ENCODE assay signal across 22 mouse cellular contexts in the genomic region with DNA sequence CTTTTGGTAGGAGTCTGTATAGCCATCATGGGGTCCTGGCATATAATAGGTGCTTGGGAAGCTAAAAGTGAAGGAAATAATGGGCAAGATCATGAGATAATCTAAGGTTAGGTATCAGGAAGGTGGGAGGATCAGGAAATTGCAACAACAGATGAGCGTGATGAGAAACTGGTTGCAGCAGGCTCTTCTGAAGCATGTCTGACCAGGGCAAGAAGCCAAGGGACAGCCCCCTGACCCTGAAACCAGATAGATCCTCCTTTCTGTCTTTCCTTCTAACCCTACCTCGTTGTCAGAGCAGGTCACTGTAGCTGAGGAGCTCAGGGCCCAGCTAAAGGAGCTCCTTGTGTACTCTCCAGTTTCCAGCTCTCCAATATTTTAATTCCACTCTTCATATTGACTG.
DNase-seq lines count a peak whose midpoint lies in the region; ATAC-seq and TF ChIP-seq lines count a peak whose summit lies in the region.
"Had no signal": no experiment of that assay in that cellular context is flagged by ENCODE, and none has a peak within 500 bp of the region (broad histone marks: within the 10 kb centered on the region; RNA-seq: fewer than 3 reads in every experiment).

No protein-coding gene starts in this region.

- TF ChIP-seq RAD21 in CH12.LX (IDR thresholded peaks at IDR 0.05; ENCODE audit: low read depth, low read length), result no peak

- no peaks in the 10 kb centered on the region for H3K79me2 ChIP-seq in CH12.LX (replicated peaks; ENCODE audit: control insufficient read depth, extremely low read depth, insufficient read depth, poor library complexity, severe bottlenecking)

- H3K36me3 ChIP-seq in heart, embryonic 12.5 days, result no peaks in the 10 kb centered on the region
- H3K36me3 ChIP-seq in CH12.LX (replicated peaks in 1 of 2; ENCODE audit: control insufficient read depth in 1 of 2, insufficient read depth in 1 of 2, low read length in 1 of 2), result no peaks in the 10 kb centered on the region
- H3K36me3 ChIP-seq in embryonic facial prominence, embryonic 10.5 days (replicated peaks), result no peaks in the 10 kb centered on the region
- H3K36me3 ChIP-seq: G1E had no signal

- H3K27me3 ChIP-seq in heart, embryonic 12.5 days (replicated peaks), result no peaks in the 10 kb centered on the region
- H3K27me3 ChIP-seq in CH12.LX (replicated peaks), result peaks cover 26% of the 10 kb centered on the region
- H3K27me3 ChIP-seq in embryonic facial prominence, embryonic 10.5 days (replicated peaks; ENCODE audit: low read depth, poor library complexity, severe bottlenecking), result no peaks in the 10 kb centered on the region
- H3K27me3 ChIP-seq: Patski had no signal

- no peak overlapping the region for H3K9ac ChIP-seq in heart, embryonic 12.5 days
- peak overlapping the region; percentile 39; the same call in 1 of the 2 replicates for H3K9ac ChIP-seq in CH12.LX (ENCODE audit: insufficient read depth, low read depth)

- TF ChIP-seq POLR2A in CH12.LX (IDR thresholded peaks at IDR 0.05; ENCODE audit: low read depth, low read length), result no peak

- peak; percentile 38; the same call in 1 of the 2 replicates for TF ChIP-seq EP300 in CH12.LX (IDR thresholded peaks at IDR 0.05; ENCODE audit: low read length)

- dilution Hi-C loops in CH12.LX (cut with MboI; ENCODE audit: extremely low pct_ligation_motif_present, extremely low pct_unique_long_range_greater_than_20kb, low sequenced_read_pairs), result no loop called here

- no peak for ATAC-seq in heart, embryonic 12.5 days (ENCODE audit: insufficient number of reproducible peaks, low FRiP score)
- ATAC-seq: activated CD4-positive, CD25-positive, alpha-beta regulatory T cell, adult 4 months; CD4-positive, CD25-positive, alpha-beta regulatory T cell, adult 4 months; Patski had no signal

- peaks cover 8% of the 10 kb centered on the region for H3K9me3 ChIP-seq in heart, embryonic 12.5 days (replicated peaks)
- peaks cover 8% of the 10 kb centered on the region for H3K9me3 ChIP-seq in CH12.LX (replicated peaks; ENCODE audit: low read length)
- 0 out of 2 replicates have a peak, but pooled peaks cover 1% of the 10 kb centered on the region for H3K9me3 ChIP-seq in embryonic facial prominence, embryonic 10.5 days

- in situ Hi-C loops in CH12.LX (cut with MboI; ENCODE audit: low pct_ligation_motif_present, low pct_unique_long_range_greater_than_20kb, low sequenced_read_pairs), result no loop called here

- H3K4me3 ChIP-seq in heart, embryonic 12.5 days, result no peak overlapping the region
- no peak overlapping the region for H3K4me3 ChIP-seq in CH12.LX (replicated peaks in 1 of 3; ENCODE audit: low read depth in 2 of 3, low read length in 2 of 3, poor library complexity in 1 of 3)
- no peak overlapping the region for H3K4me3 ChIP-seq in embryonic facial prominence, embryonic 10.5 days

- WGBS in heart, embryonic 12.5 days, result 72% methylated on average over 2 of the region's 2 CpGs
- 74% methylated on average over 2 of the region's 2 CpGs for WGBS in embryonic facial prominence, embryonic 10.5 days

- H3K4me2 ChIP-seq in heart, embryonic 12.5 days, result no peak overlapping the region
- H3K4me2 ChIP-seq in CH12.LX (ENCODE audit: insufficient read depth, low read depth, poor library complexity, severe bottlenecking), result peak overlapping the region; percentile 16; the same call in 1 of the 2 replicates

- DNase-seq in heart, adult 11 months, result peak; percentile 31
- peak; percentile 78 for DNase-seq in A20 (ENCODE audit: low read depth, low spot score)
- DNase-seq in CH12.LX (ENCODE audit: extremely low read depth), result peak; percentile 45
- DNase-seq in kidney, adult 9 months, result no peak
- DNase-seq in embryonic facial prominence, embryonic 10.5 days (ENCODE audit: low spot score), result no peak
- DNase-seq: adrenal gland, adult 2 months; adrenal gland, adult 8-10 months; adrenal gland, postnatal 10 days; adrenal gland, postnatal 14 days; adrenal gland, postnatal 25 days; adrenal gland, postnatal 36 days; B cell, adult 2 months; cerebellum, adult 11 months; cerebellum, adult 11-12 months; cerebellum, adult 18-20 months; cerebellum, adult 2 months; cerebellum, adult 8-10 months had no signal

- no peak overlapping the region for H3K27ac ChIP-seq in heart, embryonic 12.5 days (ENCODE audit: poor library complexity, severe bottlenecking)
- no peak overlapping the region for H3K27ac ChIP-seq in CH12.LX (ENCODE audit: insufficient read depth, low read depth)
- no peak overlapping the region for H3K27ac ChIP-seq in embryonic facial prominence, embryonic 10.5 days (replicated peaks)

- H3K4me1 ChIP-seq in heart, embryonic 12.5 days (replicated peaks), result no peaks in the 10 kb centered on the region
- H3K4me1 ChIP-seq in CH12.LX (ENCODE audit: control insufficient read depth in 1 of 2, insufficient read depth in 2 of 2), result peaks cover 6 to 19% of the 10 kb centered on the region in 2 experiments
- no peaks in the 10 kb centered on the region for H3K4me1 ChIP-seq in embryonic facial prominence, embryonic 10.5 days

- no peak for TF ChIP-seq CTCF in CH12.LX (conservative IDR thresholded peaks at IDR 0.05 in 1 of 2, IDR thresholded peaks at IDR 0.05 in 1 of 2; ENCODE audit: low read depth in 2 of 2, low read length in 2 of 2)

TF ChIP-seq in CH12.LX, 34 proteins besides CTCF, POLR2A, EP300 and RAD21:
- no peak for TF ChIP-seq SIN3A (IDR thresholded peaks at IDR 0.05; ENCODE audit: low read length)
- 0 out of 2 replicates have a peak, but pooled peaks have one; percentile 41 for TF ChIP-seq ETS1 (conservative IDR thresholded peaks at IDR 0.05; ENCODE audit: low read depth, low read length)
- TF ChIP-seq BHLHE40 (IDR thresholded peaks at IDR 0.05; ENCODE audit: low read depth, low read length), result peak; percentile 58
- TF ChIP-seq MXI1 (IDR thresholded peaks at IDR 0.05; ENCODE audit: low read depth, low read length), result no peak
- TF ChIP-seq E2F4 (IDR thresholded peaks at IDR 0.05; ENCODE audit: insufficient replicate concordance, low read depth, low read length), result no peak
- TF ChIP-seq KAT2A (IDR thresholded peaks at IDR 0.05; ENCODE audit: insufficient replicate concordance, low read length), result no peak
- no peak for TF ChIP-seq TCF12 (IDR thresholded peaks at IDR 0.05; ENCODE audit: low read depth, low read length)
- TF ChIP-seq USF1 (IDR thresholded peaks at IDR 0.05; ENCODE audit: low read depth, low read length), result no peak
- TF ChIP-seq MAX (IDR thresholded peaks at IDR 0.05; ENCODE audit: low read length), result 0 out of 2 replicates have a peak, but pooled peaks have one; percentile 42
- TF ChIP-seq ZC3H11A (IDR thresholded peaks at IDR 0.05; ENCODE audit: low read depth, low read length), result no peak
- TF ChIP-seq UBTF (IDR thresholded peaks at IDR 0.05; ENCODE audit: low read depth, low read length), result no peak
- no peak for TF ChIP-seq ZKSCAN1 (IDR thresholded peaks at IDR 0.05; ENCODE audit: borderline replicate concordance, low read depth, low read length)
- no peak for TF ChIP-seq MYC (IDR thresholded peaks at IDR 0.05; ENCODE audit: low read depth, low read length)
- no peak for TF ChIP-seq MAZ (IDR thresholded peaks at IDR 0.05; ENCODE audit: low read depth, low read length)
- no peak for TF ChIP-seq PAX5 (IDR thresholded peaks at IDR 0.05; ENCODE audit: low read length)
- TF ChIP-seq JUND (conservative IDR thresholded peaks at IDR 0.05; ENCODE audit: low read depth, low read length), result no peak
- 0 out of 2 replicates have a peak, but pooled peaks have one; percentile 5 for TF ChIP-seq HCFC1 (IDR thresholded peaks at IDR 0.05; ENCODE audit: low read depth, low read length)
- TF ChIP-seq MEF2A (IDR thresholded peaks at IDR 0.05; ENCODE audit: borderline replicate concordance, low read depth, low read length), result peak; percentile 12; the same call in 1 of the 2 replicates
- no peak for TF ChIP-seq GABPA (IDR thresholded peaks at IDR 0.05; ENCODE audit: insufficient replicate concordance, low read depth, low read length)
- TF ChIP-seq ZNF384 (IDR thresholded peaks at IDR 0.05; ENCODE audit: low read depth, low read length), result no peak
- no peak for TF ChIP-seq ZMIZ1 (IDR thresholded peaks at IDR 0.05; ENCODE audit: low read depth, low read length)
- no peak for TF ChIP-seq MAFK (IDR thresholded peaks at IDR 0.05; ENCODE audit: insufficient replicate concordance, low read length)
- TF ChIP-seq NRF1 (IDR thresholded peaks at IDR 0.05; ENCODE audit: low read depth, low read length), result no peak
- no peak for TF ChIP-seq POLR2AphosphoS2 (IDR thresholded peaks at IDR 0.05; ENCODE audit: low read depth, low read length)
- no peak for TF ChIP-seq RCOR1 (conservative IDR thresholded peaks at IDR 0.05; ENCODE audit: low read depth, low read length)
- no peak for TF ChIP-seq USF2 (conservative IDR thresholded peaks at IDR 0.05; ENCODE audit: low read depth, low read length)
- TF ChIP-seq CHD2 (IDR thresholded peaks at IDR 0.05; ENCODE audit: low read length), result no peak; the same call in 1 of the 2 replicates
- TF ChIP-seq ELF1 (IDR thresholded peaks at IDR 0.05; ENCODE audit: low read depth, low read length), result 0 out of 2 replicates have a peak, but pooled peaks have one; percentile 27
- TF ChIP-seq NELFE (IDR thresholded peaks at IDR 0.05; ENCODE audit: low read depth, low read length), result no peak
- no peak for TF ChIP-seq JUN (IDR thresholded peaks at IDR 0.05; ENCODE audit: insufficient read depth, low read depth, low read length)
- TF ChIP-seq CHD1 (IDR thresholded peaks at IDR 0.05; ENCODE audit: low read depth, low read length), result no peak
- no peak for TF ChIP-seq SMC3 (IDR thresholded peaks at IDR 0.05; ENCODE audit: low read depth, low read length)
- TF ChIP-seq TBP (conservative IDR thresholded peaks at IDR 0.05; ENCODE audit: low read depth, low read length), result no peak
- TF ChIP-seq IRF4 (IDR thresholded peaks at IDR 0.05; ENCODE audit: low read depth, low read length), result peak; percentile 42; the same call in 1 of the 2 replicates

Comparison
In these comparisons a context has a peak if more than half of its experiments do, and no peak if none do; other contexts are left out.
1. DNase-seq: peak in heart, adult 11 months (single experiment), A20 (single experiment) and CH12.LX (single experiment); none in kidney, adult 9 months (single experiment) and embryonic facial prominence, embryonic 10.5 days (single experiment).